Mouse (Mus musculus) frontal cortex, postnatal 10 days (tissue): ENCODE results near the gene Pik3r5.

Experiments used
- DNase-seq, 2 experiments: peaks; one replicate each; pipeline ENCODE4 v3.0.0; 2022; ENCODE audit warnings: low spot score in 2 of 2, mixed read lengths in 1 of 2

Pik3r5 gene

DNA sequence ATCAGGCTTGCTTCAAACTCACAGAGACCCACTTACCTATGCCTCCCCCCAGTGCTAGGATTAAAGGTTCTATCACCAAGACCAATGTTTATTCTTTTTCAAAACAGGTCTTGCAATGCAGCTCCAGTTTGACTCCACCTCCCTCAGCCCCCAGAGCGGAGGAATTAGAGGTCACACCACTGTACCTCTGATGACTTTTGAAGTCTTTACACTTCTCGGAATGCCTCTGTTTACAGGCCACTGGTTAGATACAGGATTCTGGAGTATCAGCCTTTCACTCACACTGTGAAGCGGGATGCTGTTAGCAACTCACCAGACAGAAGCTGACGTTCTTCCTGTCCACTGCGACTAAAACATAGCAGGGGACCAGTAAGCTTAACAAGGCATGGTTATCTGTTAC, 30.5 kb upstream of the Pik3r5 start:
- DNase-seq, result no peak

- DNase-seq, result no peak
Observed at GRCm38 (mm10) chr11:68404185-68404584, 27.7 kb upstream of the Pik3r5 start.

GRCm38 (mm10) chr11:68405576-68405975, 26.3 kb upstream of the Pik3r5 start:
- DNase-seq, result no peak

GRCm38 (mm10) chr11:68407266-68407926, 24.5 kb upstream of the Pik3r5 start:
- DNase-seq, result no peak

DNA sequence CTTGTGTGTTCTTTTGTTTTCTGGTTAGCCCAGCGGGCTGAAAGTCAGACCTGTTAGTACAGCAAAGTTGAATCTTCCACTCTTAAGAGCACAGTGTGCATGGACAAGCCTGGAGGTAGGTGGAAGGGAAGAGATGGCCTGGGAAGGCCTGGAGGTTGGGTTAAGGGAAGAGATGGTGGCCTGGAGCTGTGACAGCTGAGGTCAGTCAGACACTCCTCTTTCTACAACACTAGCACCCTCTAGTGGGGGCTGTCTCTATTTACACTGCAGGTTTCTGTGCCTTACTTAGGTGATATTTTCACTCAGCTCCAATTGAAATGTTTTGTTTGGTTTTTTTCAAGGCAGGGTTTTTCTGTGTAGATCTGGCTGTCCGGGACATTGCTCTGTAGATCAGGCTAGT, 23.8 kb upstream of the Pik3r5 start:
- peak; percentile 34 to 66 for DNase-seq

GRCm38 (mm10) chr11:68417001-68417400, 14.9 kb upstream of the Pik3r5 start:
- DNase-seq, result no peak

GRCm38 (mm10) chr11:68417831-68418230, 14.1 kb upstream of the Pik3r5 start:
- DNase-seq, result no peak

GRCm38 (mm10) chr11:68425492-68426315, 6.2 kb upstream of the Pik3r5 start:
- DNase-seq, result no peak

DNA sequence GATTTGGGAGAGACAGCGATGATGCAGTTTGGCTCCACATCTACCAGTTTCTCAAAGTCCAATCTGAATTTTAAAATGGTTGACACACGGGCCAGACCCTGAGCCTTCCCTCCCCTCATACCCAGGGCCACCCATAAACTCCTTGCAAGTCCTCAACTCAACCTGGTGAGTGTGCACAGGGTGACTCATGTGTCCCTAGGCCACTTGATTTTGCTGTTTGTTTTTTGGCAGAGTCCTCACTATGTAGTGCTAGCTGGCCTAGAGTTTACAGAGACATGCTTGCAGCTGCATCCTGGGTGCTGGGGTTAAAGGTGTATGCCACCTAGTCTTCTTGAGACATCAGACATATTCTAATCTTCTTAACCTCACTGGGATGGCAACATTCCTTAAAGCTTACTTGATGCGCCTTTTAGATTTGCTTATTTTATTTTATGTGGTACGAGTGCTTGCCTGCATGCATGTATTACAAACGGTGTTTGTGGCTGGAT, 4.8 kb upstream of the Pik3r5 start:
- DNase-seq, result no peak

DNA sequence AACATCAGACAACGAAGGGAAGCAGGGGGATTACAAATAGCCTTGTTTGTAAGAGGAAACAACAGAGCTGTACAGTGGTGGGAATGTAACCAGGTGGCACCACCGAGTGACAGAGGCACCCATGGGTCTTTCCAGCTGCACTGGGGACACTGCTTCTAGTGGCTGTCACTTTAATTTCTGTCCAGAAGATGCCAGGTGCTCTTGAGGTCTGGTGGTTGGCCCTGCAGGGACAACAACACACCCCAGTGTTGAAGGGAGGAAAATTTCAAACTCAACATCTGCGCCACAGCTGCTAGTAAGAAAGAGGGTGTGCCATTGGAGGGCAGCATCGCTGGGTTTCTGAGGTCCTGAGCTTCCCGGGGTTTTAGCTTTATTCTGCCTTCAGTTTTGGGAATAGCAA, 1.3 kb upstream of the Pik3r5 start:
- no peak for DNase-seq

GRCm38 (mm10) chr11:68432361-68433021, 570 bp downstream of the Pik3r5 start:
- DNase-seq, result no peak

GRCm38 (mm10) chr11:68433534-68433933, 1.6 kb downstream of the Pik3r5 start:
- no peak for DNase-seq

- no peak for DNase-seq
Observed at GRCm38 (mm10) chr11:68434697-68435096, 2.8 kb downstream of the Pik3r5 start.

DNA sequence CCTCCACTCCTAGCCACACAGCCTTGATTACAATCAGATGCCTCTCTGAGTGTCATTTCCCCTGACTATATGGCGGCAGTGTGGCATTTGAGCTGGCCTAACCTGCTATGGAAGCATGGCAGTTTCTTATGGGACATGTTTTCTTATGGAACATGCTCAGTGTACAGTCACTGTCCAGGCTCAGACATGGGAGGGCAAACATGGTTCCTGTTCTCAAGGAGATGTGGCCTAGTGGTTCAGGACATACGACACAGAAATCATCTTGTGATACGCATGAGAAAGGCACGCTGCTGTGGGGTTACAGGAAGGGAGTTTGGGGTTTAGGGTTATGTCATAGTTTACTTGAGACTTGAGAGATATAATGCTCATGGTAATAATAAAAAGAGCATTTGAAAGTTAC, 3.7 kb downstream of the Pik3r5 start:
- no peak for DNase-seq

DNA sequence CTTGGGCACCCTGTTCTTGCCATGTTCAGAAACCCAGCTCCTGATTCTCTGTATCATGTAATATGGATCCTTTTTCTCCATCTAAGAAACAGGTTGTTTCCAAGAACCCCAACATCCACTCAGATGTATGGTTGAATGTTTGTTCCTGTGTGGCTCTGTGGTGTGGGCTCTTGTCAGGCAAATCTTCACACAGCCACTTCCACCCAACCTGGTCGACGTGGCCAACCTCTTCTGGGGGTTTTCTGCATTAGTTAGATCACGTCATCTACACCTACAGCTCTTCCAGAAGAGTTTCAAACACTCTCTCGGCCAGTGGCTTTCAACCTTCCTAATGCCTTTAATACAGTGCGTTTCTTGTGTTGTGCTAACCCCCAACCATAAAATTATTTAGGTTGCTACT, 4.5 kb downstream of the Pik3r5 start:
- no peak for DNase-seq

- DNase-seq, result no peak
Observed at GRCm38 (mm10) chr11:68440100-68440499, 8.2 kb downstream of the Pik3r5 start.

DNA sequence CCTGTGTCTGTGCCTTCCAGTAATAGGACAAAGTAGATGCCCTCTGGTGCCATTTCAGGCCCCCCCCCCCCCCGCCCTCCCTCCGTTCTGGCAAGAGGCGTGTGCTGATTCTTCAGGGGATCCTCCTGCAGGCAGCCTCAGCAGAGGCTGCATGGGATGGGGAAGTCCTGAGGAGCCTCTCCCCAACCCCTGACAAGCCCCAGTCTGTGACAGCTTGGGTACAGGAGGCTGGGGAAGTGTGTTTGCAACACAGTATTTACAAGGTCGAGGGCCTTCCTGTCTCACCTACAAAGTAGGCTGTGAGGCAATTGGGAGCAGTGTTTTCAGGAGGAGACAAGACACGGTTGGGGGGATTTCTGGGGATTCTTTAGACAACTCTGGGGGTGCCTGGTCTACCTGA, 9.0 kb downstream of the Pik3r5 start:
- DNase-seq, result no peak

DNA sequence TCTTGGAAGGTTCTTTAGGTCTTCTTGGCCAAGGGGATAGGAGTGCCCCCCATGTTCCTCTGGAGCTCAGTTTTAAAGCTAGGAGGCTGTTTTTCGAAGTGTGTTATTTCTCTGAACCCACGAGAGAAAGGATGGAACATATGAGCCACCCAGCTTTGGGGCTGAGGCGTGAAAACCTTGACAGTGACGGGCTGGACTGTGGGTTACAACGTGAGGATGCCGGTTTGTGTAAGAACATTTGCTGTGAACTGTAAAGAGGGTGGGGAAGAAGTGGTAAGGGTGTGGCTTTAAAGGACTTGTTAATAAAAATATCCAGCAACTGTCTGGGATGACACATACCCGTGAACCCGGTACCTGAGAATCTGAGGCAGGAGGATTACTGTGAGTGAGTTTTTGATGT, 10.4 kb downstream of the Pik3r5 start:
- DNase-seq, result no peak

GRCm38 (mm10) chr11:68442983-68443638, 11.2 kb downstream of the Pik3r5 start:
- no peak for DNase-seq

DNA sequence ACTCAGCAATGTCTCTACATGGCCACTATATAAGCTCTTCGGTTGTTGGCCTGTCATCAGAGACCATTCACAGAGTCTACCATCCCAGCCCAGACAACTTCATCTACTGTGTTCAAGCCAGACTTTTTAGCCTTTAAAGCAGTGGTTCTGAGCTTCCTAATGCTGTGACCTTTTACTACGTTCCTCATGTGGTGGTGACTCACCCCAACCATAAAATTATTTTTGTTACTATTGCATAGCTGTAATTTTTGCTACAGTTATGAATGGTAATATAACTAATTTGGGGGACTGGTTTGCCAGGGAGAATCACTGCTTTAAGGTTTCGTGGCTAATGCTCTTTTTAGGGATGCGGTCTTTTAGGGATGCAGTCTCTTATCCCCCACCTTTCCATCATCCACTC, 14.0 kb downstream of the Pik3r5 start:
- no peak for DNase-seq

GRCm38 (mm10) chr11:68446547-68446946, 14.6 kb downstream of the Pik3r5 start:
- no peak for DNase-seq

GRCm38 (mm10) chr11:68447242-68447641, 15.3 kb downstream of the Pik3r5 start:
- DNase-seq, result no peak
